Mouse (Mus musculus): ENCODE data around the gene Bsg. TPM values are rescaled to one million over a fixed set of nuclear protein-coding genes. Genes with fewer than 3 reads are reported as not detected.

The Bsg gene
- polyA plus RNA-seq, 2 experiments, result 763 to 805 TPM

- H3K4me3 ChIP-seq (replicated peaks; ENCODE audit: low read length), result no peak overlapping the region
- no peak for DNase-seq (ENCODE audit: low spot score)
- ATAC-seq (ENCODE audit: low FRiP score, low read depth), result no peak
- no peaks in the 10 kb centered on the region for H3K4me1 ChIP-seq (ENCODE audit: control insufficient read depth, insufficient read depth, low read length)
- no peaks in the 10 kb centered on the region for H3K36me3 ChIP-seq (ENCODE audit: control insufficient read depth, insufficient read depth, low read length)
- H3K27me3 ChIP-seq (ENCODE audit: control insufficient read depth, insufficient read depth, low read length), result peaks cover 1% of the 10 kb centered on the region; the same call in 1 of the 2 replicates
- WGBS, result 74% methylated on average over 7 of the region's 7 CpGs
- H3K4me2 ChIP-seq (replicated peaks; ENCODE audit: low read depth, low read length, severe bottlenecking), result no peak overlapping the region
- H3K27ac ChIP-seq (replicated peaks; ENCODE audit: low read depth, low read length), result no peak overlapping the region
- no peak for TF ChIP-seq POLR2A (IDR thresholded peaks at IDR 0.05; ENCODE audit: borderline replicate concordance, extremely low read depth, insufficient read depth, insufficient read length)
- H3K9ac ChIP-seq (ENCODE audit: low read depth, low read length, severe bottlenecking), result no peak overlapping the region
- no peaks in the 10 kb centered on the region for H3K9me3 ChIP-seq (ENCODE audit: control insufficient read depth, low read length)
Observed at GRCm38 (mm10) chr10:79723692-79724091, 19.4 kb downstream of the Bsg start.

- Histone ChIP-seq H3K4me2 (replicated peaks; ENCODE audit: low read depth, low read length, severe bottlenecking) (no peak overlapping the region), H3K27ac (replicated peaks; ENCODE audit: low read depth, low read length) (no peak overlapping the region), H3K36me3 (ENCODE audit: control insufficient read depth, insufficient read depth, low read length) (no peaks in the 10 kb centered on the region), H3K9me3 (ENCODE audit: control insufficient read depth, low read length) (no peaks in the 10 kb centered on the region), H3K4me3 (replicated peaks; ENCODE audit: low read length) (no peak overlapping the region), H3K9ac (ENCODE audit: low read depth, low read length, severe bottlenecking) (no peak overlapping the region), H3K4me1 (ENCODE audit: control insufficient read depth, insufficient read depth, low read length) (no peaks in the 10 kb centered on the region), H3K27me3 (ENCODE audit: control insufficient read depth, insufficient read depth, low read length) (no peaks in the 10 kb centered on the region)
- WGBS, result 44% methylated on average over 11 of the region's 11 CpGs
- DNase-seq (ENCODE audit: low spot score) (no peak), ATAC-seq (ENCODE audit: low FRiP score, low read depth) (no peak)
- TF ChIP-seq POLR2A (IDR thresholded peaks at IDR 0.05; ENCODE audit: borderline replicate concordance, extremely low read depth, insufficient read depth, insufficient read length), result no peak
Observed at GRCm38 (mm10) chr10:79726090-79726489, 21.8 kb downstream of the Bsg start.

DNA sequence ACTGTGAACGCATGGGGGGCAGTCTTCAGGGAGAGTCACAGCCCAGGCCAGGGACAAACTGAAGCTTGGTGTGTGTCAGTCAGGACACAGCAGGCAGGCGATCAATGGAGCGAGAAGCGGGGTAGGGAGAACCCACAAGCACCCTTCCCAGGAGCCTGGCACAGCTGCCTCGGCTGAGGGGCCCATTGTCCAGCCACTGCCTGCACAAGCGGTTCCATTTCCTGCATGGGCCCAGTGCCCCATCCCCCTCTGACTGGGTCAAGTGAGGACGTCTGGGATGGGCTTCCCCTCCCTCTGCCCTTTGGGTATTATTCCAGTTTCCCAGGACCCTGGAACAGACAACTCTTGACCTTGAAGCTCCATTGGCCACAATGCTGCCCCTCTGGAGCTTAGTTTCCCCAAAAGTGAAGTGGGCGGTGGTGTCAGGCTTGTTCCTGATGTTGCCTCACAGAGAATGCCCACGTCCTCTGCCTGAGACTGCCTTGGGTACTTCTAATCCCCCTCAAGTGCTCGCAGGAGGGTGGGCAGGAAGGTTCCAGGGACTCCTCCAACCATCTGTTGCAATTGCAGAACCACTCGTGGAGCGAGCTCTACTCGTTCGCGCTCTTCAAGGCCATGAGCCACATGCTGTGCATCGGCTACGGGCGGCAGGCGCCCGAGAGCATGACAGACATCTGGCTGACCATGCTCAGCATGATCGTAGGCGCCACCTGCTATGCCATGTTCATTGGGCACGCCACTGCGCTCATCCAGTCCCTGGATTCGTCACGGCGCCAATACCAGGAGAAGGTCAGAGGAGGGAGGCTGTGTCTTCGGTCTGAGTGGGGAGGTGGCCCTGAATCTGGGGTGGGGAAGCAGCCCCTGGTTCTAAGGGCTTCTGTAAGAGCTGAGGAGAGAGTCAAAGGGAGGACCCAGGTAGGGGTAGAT, 24.3 kb downstream of the Bsg start:
- H3K9ac ChIP-seq (ENCODE audit: low read depth, low read length, severe bottlenecking), result no peak overlapping the region
- no peaks in the 10 kb centered on the region for H3K9me3 ChIP-seq (ENCODE audit: control insufficient read depth, low read length)
- 0 out of 2 replicates have a peak, but pooled peaks cover 4% of the 10 kb centered on the region for H3K36me3 ChIP-seq (ENCODE audit: control insufficient read depth, insufficient read depth, low read length)
- no peaks in the 10 kb centered on the region for H3K27me3 ChIP-seq (ENCODE audit: control insufficient read depth, insufficient read depth, low read length)
- H3K4me2 ChIP-seq (replicated peaks; ENCODE audit: low read depth, low read length, severe bottlenecking), result no peak overlapping the region
- no peak for TF ChIP-seq POLR2A (IDR thresholded peaks at IDR 0.05; ENCODE audit: borderline replicate concordance, extremely low read depth, insufficient read depth, insufficient read length)
- DNase-seq (ENCODE audit: low spot score) (no peak), ATAC-seq (ENCODE audit: low FRiP score, low read depth) (no peak)
- WGBS, result 68% methylated on average over 28 of the region's 28 CpGs
- no peak overlapping the region for H3K27ac ChIP-seq (replicated peaks; ENCODE audit: low read depth, low read length)
- no peak overlapping the region for H3K4me3 ChIP-seq (replicated peaks; ENCODE audit: low read length)
- no peaks in the 10 kb centered on the region for H3K4me1 ChIP-seq (ENCODE audit: control insufficient read depth, insufficient read depth, low read length)

DNA sequence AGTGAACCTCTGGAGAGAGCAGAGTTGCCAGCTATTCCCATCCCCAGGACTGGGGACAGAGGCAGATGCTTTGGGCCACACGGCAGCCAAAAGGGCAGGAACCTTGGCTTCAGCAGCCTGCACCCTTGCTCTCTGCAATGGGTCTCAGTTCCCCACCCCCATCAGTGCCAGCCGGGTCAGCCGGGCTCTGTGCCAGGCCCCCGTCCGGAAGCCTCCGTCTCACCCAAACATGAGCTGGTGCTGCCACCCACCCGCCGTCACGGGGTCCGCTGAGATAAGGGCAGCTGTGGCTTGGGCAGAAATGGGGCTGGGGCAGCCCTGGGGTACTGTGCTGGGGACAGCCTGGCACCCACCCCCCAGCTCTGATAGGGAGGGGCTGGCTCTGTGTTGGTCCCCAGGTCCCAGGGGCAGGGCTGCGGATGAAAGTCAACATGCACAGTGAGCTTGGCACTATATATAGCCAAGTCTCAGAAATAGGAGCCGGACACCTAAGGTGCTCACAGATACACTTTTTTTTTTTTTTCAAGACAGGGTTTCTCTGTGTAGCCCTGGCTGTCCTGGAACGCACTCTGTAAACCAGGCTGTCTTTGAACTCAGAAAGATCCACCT, 25.2 kb downstream of the Bsg start:
- Histone ChIP-seq H3K9ac (ENCODE audit: low read depth, low read length, severe bottlenecking) (no peak overlapping the region), H3K4me3 (replicated peaks; ENCODE audit: low read length) (no peak overlapping the region), H3K9me3 (ENCODE audit: control insufficient read depth, low read length) (no peaks in the 10 kb centered on the region), H3K27me3 (ENCODE audit: control insufficient read depth, insufficient read depth, low read length) (no peaks in the 10 kb centered on the region), H3K36me3 (ENCODE audit: control insufficient read depth, insufficient read depth, low read length) (peaks cover 8% of the 10 kb centered on the region), H3K4me2 (replicated peaks; ENCODE audit: low read depth, low read length, severe bottlenecking) (no peak overlapping the region), H3K27ac (replicated peaks; ENCODE audit: low read depth, low read length) (no peak overlapping the region), H3K4me1 (ENCODE audit: control insufficient read depth, insufficient read depth, low read length) (no peaks in the 10 kb centered on the region)
- TF ChIP-seq POLR2A (IDR thresholded peaks at IDR 0.05; ENCODE audit: borderline replicate concordance, extremely low read depth, insufficient read depth, insufficient read length), result no peak
- DNase-seq (ENCODE audit: low spot score), result no peak
- no peak for ATAC-seq (ENCODE audit: low FRiP score, low read depth)
- WGBS, result 92% methylated on average over 13 of the region's 13 CpGs

- no peak overlapping the region for H3K27ac ChIP-seq (replicated peaks; ENCODE audit: low read depth, low read length)
- DNase-seq (ENCODE audit: low spot score) (no peak), ATAC-seq (ENCODE audit: low FRiP score, low read depth) (no peak)
- WGBS, result 89% methylated on average over 1 of the region's 1 CpGs
- peaks cover 34% of the 10 kb centered on the region for H3K36me3 ChIP-seq (ENCODE audit: control insufficient read depth, insufficient read depth, low read length)
- TF ChIP-seq POLR2A (IDR thresholded peaks at IDR 0.05; ENCODE audit: borderline replicate concordance, extremely low read depth, insufficient read depth, insufficient read length), result no peak
- no peak overlapping the region for H3K9ac ChIP-seq (ENCODE audit: low read depth, low read length, severe bottlenecking)
- H3K27me3 ChIP-seq (ENCODE audit: control insufficient read depth, insufficient read depth, low read length), result no peaks in the 10 kb centered on the region
- no peak overlapping the region for H3K4me2 ChIP-seq (replicated peaks; ENCODE audit: low read depth, low read length, severe bottlenecking)
- no peaks in the 10 kb centered on the region for H3K4me1 ChIP-seq (ENCODE audit: control insufficient read depth, insufficient read depth, low read length)
- H3K9me3 ChIP-seq (ENCODE audit: control insufficient read depth, low read length), result peaks cover 9% of the 10 kb centered on the region
- no peak overlapping the region for H3K4me3 ChIP-seq (replicated peaks; ENCODE audit: low read length)
Observed at GRCm38 (mm10) chr10:79732500-79732899, 28.2 kb downstream of the Bsg start.

Data from limb, embryonic 14.5 days (tissue).